Mouse (Mus musculus) frontal cortex, adult (tissue): ENCODE measurements at regions not wholly inside any gene's neighbourhood (a gene's known extent, or its start where the extent isn't known, plus 50 kb on each side); places are given as distances from the start of the nearest gene placed in this dataset.
"Not testable (repeated sequence)": the region's sequence is repeated elsewhere in the genome, so short reads cannot be mapped to it uniquely, and the experiment has no call there.

Experiments
- ATAC-seq: cut with Nextera tagmentation; 2 replicates; pipeline ENCODE4 v1.9.2; 2017; ENCODE audit warnings: mild to moderate bottlenecking, moderate library complexity, mixed read lengths; ENCODE audit not compliant: low TSS enrichment

DNA sequence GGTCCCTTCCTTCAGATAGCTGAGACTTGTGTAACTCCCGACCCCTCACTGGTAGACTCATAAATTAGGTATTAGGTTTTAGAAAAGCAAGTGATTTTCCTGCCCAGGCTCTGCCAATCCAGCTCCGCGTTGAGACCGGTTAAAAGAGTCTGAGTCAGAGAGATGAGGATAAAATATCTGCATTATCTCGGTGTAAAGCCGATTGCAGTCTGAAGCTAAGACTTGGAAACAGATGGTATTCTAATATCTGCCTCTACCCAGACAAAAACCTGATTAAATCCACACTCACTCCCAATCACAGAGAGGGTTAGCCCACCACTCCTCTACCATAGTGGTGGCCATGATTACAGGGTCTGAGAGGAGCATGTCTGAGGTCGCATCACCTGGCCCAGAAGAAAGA lies 276.1 kb upstream of the Jarid2 start:
- no peak for ATAC-seq

DNA sequence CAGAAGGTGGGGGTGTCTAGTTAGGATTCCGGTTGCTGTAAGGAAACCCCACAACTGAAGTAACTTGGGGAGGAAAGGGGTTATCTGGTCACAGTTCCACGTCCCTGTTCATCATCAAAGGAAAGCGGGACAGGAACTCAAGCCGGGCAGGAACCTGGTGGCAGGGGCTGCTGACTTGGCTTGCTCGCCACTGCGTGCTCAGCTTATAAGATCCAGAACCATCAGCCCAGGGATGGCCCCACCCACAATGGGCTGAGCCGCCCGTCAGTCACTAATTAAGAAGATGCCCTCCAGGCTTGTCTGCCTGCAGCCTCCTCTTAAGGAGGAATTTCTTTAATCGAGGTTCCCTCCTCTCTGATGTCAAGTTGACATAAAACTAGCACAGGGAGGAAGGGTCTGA lies 275.1 kb upstream of the Jarid2 start:
- ATAC-seq = no peak

DNA sequence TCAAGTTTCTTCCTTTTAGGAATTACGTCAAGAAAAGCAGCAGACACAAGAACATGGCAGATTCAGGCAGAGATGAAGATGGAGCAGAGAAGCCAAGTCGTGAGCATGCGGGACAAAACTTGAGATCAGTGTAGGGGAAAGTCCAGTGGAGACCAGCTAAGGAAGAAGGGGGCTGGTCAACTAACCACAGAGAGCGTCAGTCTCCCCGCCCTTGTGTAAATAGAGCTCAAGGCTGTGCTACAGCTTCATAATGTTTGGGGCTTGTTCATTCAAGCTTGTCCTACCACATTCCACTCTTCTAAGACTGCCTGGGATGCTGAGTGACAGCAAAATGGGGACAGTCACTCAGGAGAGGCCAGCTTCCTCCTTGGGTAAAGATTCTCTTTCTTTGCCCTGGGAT lies 274.1 kb upstream of the Jarid2 start:
- no peak for ATAC-seq

DNA sequence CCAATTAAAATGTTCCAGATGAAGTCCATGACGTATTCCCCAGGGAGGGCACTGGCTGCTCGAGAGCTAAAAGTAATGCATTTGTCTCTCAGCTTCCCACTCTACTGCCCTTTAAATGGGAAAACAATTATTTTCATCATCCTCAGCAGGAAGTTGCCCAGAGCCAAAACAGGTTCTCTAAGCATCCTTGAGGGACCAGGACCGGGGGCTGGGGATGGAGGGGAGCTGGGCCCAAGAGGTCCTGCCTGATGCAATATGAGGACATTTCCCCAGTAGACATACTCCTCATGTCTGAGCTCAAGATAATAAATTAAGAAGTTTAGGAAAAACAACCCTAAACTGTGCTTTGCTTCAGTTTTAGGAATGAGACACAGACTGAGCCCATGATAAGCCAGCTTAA lies 270.5 kb upstream of the Jarid2 start:
- no peak for ATAC-seq

DNA sequence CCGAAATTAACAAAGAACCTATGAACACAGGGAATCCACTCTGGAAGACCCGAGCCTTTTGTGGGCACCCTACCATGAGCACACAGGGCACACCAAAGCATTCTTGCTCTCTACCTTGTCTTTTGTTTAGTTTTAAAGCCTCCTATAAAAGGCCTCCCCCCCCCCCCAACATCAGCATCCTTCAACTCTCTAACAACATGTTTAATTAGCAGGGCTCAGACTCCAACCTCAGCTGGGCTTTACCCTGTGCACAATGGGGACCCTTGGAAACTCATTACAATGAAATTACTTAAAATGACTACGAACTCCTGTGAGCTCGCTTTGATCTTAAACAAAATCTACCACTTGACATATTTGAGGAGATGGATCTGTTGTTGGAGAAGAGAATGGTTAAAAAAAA lies 270.1 kb upstream of the Jarid2 start:
- no peak for ATAC-seq

DNA sequence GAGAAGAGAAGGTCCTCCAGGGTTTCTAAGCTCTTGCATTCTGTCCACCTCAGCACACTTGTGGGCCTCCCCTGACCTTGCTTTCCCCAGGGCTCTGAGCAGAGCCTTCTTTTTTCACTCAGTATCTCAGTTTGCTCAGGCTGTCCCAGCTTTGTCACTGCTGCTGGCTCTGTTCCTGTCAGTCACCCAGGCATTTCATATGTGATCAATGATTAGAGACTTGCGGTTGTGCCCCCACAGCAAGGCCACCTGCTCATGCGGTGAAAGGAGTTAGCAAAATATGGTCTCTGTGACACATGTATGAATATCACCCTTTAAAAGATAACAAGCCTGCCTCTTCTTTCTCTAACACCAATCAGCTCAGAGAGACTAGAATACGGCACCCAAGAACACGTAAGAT lies 265.6 kb upstream of the Jarid2 start:
- ATAC-seq = no peak

DNA sequence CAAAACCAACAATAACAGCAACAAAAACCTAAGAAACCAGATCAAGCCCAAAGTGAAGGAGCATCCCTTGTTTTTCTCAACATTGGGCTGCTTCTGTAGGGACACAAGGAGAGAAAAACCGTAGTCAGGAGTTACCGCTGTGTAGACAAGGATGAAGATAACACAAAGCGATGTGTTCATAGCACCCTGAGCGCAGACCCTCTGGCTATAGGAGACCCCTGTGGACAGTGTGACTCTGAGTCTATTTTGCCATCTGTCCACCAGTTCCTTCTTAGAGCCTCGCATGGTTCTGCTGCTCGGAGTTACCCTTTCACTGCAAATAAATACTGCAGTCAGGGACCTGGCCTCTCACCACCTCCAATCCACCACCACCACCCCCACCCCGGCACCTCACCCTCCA lies 263.7 kb upstream of the Jarid2 start:
- no peak for ATAC-seq

DNA sequence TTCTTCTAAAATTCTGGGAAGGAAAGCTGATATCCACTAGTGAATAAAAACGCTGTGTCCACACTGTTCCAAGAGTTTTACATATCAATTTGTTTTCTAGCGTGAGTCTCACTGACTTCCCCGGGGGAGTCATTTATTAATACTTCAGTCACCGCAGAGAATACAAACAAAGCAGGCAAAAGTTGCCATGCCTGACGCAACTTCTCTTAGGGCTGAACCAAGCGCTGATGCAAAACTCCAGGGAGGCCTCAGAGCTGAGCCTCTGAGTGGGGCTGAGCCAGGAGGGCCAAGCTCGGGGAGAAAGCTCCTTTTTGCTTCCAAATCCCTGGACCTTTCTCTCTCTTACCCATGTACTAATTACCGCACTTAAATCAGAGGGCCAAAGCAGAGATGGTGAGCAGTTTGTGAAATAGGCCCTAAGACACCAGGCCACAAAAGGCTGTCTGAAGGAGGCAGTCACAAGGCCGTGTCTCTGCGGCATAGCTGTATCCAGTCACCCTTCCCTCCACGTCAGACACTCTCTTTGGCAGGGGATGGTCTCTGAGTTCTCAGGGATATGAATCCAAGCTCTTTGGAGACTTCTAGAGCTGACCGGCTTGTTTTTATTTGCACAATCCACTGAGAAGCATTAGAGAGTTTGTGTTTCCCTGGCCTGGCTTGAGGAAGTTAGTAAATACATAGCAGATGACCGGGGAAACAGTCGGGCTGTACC lies 260.2 kb upstream of the Jarid2 start:
- no peak for ATAC-seq

DNA sequence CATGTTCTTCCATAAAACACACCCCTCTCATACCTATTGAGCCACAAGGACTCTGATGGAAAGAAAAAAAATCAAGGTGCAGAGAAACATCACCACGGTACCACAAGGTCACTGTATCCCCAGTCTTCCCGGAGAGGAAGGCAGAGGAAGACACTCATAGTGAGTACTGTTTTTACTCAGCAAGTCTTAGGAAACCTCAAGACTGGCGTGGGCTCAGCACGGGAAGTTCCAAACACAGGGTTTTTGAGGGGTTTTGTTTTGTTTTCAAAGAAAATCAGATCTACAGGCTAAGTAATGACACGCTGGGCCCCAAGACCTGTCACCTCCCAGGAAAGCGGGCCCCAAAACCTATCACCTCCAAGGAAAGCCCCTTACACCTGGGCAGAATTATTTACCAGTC lies 259.6 kb upstream of the Jarid2 start:
- no peak for ATAC-seq

DNA sequence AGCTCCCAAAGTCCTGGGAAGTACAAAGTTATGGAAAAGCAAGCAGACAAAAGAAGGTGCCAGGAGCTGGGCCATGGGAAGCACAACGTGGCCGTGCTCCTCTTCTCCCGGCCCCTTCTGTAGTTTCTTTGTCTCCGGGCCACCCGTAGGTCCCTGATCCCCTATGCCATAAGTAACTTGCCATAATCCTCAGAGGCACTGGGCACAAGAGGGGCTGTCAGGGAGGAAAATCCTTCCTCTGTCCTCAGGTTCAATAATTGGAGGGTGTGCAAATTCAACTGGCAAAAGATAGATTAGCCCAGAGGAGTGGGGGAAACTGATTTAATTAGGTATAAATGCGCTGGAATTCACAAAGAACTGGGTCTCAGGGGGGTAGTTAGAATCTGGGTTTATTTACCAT lies 256.1 kb upstream of the Jarid2 start:
- ATAC-seq = no peak

DNA sequence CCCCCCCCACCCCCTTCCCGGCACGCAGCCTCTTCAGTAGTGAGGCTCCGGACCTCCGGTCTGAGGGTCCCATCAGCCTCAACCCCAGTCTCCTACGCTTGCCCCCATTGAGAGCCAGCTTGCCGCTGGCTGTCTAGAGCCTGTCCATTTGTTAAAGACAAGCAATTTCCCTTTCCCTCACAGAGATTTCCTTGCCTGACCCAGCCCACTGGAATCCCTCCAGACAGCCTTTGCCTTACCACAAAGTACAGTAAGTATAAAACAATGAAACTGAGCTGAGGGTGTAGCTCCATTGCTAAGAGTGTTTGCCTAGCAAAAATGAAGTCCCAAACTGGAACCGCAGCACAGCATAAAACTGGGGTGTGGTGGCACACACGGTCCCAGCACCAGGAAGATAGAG lies 252.4 kb upstream of the Jarid2 start:
- ATAC-seq = no peak

DNA sequence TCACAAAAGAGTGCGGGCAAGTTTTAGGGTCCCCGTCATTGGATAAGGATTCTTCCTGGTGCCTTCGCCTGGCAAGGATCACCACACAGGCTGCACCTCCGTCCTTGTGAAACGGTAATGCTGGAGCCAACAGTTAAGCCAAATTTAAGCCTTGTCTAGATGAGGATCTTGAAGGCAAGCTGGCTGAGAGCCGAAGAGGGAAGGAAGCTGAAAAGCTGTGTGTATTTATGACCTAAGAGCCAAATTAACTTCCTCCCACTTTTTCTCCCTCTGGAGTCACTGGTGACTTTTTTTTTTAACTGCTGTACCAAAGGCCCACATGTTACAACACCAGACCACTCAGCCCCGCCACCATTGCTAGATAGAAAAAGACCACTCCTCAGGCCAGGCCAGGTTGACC lies 249.1 kb upstream of the Jarid2 start:
- ATAC-seq = no peak

DNA sequence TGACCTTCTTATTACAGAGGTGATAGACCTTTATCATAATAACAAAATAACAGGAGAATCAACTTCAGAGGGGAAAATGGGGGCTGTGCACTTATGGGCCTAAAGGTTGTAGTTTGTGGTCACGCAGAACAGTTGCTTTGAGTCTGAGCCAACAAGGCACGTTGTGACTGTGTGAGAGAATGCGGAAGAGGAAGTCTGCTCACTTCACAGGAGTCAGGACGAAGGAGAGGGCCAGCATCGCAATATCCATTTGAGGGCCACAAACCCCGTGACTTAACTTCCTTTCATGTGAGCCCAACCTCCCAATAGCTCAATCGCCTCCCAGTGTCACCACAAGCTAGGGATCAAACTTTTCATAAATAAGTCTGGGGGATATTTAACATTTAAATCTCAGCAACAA lies 246.6 kb upstream of the Jarid2 start:
- no peak for ATAC-seq

DNA sequence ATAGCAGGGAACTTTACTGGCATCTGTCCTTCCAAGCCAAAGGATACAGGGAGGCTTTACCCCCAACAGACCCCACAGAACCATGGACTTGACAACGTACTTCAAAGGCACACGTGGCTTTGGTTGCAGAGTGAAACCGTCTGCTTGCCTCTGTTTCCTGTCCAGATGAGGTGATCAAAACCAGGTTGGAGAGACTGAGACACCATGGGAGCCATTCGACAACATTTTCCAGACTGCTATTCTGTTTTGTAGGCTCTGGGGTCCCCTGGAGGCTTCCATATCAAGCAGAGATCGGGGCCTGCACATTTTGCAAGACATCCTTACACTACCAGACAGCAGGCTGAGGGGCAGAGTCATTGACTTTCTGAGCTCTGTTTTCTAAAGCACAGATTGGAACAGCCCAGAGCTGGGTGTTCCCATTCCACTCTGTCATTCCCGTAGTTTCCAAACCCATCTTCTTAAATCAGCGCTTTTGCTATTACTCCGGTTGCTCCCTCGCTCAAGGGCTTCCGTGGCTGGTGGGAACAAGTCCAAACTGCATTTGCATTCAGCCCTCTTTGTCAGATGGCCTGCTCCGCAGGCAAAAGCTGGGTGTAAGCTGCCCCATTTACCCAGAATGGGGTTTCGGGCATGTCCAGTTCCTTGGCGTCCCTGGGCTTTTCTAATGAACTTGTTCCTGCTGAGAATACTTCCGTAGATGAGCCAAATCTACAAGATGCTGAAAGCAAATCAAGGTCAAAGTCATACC lies 244.5 kb upstream of the Jarid2 start:
- ATAC-seq = peak; percentile 44; the same call in 1 of the 2 replicates

DNA sequence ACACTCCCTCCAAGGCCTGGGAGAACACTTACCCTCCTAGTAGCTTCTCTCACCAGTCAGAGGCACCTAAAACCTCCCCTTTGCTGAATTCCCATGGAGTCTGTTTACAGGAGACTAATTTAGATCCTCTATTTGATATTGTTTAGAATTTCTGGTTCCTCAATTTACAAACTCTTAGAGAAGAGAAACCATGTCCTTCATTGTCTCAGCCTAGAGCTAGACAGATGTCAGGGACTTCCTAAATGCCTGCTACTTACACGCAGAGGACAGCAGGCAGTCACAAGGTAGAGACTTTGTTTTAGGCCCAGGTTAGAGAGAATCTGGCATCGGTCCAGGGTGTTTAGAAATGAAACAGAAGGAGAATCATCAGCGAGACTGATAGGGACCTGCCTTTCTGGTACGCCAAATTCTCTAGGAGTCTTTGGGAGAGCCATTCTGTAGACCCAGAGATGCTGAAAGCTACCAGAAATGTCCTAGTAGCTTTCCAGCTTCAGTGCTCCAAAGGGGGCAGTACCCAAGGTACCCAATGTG lies 238.3 kb upstream of the Jarid2 start:
- no peak for ATAC-seq

DNA sequence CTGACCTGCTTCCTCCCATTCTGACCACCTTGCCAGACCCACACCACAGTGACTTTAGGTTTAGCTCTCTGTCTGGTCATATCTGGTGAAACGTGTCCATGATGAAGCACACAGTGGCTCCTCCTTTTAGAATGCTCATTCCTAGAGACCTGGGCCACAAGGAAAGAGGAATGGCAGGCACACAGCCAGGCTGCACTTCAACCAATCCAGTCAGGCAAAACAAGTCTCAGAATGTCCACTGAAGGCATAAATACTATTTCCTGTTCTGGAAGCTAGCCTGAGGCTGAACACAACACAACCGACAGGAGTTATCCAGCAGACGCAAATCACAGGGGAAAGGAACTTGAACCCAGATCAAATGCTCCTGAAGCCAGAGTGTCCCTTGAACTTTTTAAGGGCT lies 235.4 kb upstream of the Jarid2 start:
- no peak for ATAC-seq

DNA sequence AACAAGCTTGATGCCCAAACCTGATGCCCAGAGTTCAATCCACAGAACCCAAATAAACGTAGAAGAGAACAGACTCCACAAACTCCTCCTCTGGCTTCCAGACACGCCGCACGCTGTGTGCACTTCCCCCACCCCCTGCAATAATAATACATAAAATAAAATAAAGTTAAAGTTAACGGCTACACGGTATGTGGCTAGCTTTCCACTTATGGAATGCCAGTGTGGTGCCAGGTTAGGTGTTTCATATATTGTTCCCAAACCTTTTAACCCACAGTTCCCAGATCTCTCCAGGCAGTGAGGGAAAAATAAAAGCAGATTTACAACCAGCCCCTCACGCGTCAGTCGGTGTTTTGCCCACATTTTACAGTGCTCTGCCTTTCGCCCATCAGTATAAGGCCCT lies 233.8 kb upstream of the Jarid2 start:
- no peak for ATAC-seq

DNA sequence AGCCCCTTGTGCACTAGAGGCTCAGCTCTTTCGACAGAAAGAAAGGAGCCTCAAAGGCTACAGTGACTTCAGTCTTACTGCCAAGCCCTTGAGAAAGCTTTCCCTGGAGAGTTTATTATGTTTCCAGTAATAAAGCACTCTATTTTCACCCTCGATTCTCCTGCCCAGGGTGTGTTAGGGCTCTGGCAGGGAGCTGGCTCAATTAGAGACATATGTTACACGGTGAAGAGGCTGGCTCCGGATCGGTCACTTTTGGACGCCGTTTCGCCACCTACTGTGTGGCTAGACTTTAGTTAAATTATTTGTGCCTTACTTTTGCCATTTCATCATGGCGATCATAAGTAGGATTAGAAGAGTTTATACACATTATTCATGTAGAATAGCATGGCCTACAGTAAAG lies 232.7 kb upstream of the Jarid2 start:
- no peak for ATAC-seq

DNA sequence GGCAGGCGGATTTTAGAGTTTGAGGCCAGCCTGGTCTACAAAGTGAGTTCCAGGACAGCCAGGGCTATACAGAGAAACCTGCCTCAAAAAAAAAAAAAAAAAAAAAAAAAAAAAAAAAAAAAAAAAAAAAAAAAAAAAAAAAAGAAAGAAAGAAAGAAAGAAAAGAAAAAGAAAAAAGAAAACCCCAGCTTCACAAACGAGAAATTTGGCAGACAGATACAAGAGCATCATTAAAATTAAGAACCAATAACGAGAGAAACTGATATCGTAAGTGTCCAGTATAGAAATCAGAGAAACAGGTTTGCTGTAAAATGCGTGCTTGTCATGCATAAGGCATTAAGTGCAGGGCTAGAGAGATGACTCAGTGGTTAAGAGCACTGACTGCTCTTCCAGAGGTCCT lies 228.4 kb upstream of the Jarid2 start:
- ATAC-seq = not testable (repeated sequence)

DNA sequence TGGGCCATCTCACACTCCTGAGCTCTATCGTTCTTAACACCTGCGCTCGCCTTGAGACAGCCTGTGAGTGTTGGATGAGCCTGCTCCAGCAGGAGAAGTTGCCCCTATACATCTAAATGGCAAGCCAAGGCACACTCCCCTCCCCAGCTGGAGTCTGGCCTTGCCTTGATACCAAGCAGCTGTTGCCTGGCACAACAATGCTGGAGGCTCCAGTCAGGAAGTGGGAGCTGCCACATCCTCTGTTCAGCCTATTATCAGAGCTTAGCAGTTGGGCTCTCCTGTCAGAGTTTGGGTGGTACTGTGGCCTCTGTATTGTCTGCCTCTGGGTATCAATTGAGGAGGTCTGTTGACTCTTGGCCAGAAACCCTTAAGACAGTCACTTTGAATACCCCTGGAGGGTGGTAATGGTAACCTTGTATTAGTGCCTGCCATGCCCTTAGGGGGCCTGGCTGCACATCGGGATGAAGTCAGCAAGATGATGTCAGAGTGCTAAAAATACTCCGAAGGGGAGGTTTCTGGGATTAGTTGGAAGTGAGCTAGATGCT lies 227.4 kb upstream of the Jarid2 start:
- no peak for ATAC-seq

DNA sequence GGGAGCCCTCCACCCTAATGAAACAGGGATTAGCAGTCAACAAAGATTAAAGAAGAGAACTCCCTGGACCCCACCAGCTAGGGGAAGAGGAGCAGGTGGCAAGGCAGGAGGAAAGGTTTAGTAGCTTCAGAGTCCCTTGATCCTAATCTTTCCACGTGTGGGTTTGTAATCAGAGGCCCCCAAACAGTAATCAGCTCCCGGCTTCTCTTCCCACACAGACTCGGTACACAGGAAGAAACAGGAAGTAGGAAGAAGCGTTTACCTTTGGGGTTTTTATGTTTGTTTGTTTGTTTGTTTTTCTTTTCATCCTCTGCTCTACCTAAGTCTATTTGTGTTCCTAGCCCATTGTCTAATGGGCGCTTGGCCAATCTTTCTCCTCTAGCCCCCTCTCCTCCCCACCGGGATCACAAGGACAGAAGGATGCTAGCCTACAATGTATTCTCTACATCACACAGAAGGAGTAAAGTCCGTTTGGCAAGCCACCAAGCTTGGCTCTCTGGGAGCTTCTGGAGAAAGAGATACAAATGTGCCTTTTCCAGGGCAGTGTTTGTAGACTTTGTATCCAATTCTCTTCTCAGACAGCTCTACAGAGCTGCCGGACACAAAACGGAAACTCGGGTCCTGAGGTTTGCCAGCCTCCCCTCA lies 226.5 kb upstream of the Jarid2 start:
- ATAC-seq = no peak

DNA sequence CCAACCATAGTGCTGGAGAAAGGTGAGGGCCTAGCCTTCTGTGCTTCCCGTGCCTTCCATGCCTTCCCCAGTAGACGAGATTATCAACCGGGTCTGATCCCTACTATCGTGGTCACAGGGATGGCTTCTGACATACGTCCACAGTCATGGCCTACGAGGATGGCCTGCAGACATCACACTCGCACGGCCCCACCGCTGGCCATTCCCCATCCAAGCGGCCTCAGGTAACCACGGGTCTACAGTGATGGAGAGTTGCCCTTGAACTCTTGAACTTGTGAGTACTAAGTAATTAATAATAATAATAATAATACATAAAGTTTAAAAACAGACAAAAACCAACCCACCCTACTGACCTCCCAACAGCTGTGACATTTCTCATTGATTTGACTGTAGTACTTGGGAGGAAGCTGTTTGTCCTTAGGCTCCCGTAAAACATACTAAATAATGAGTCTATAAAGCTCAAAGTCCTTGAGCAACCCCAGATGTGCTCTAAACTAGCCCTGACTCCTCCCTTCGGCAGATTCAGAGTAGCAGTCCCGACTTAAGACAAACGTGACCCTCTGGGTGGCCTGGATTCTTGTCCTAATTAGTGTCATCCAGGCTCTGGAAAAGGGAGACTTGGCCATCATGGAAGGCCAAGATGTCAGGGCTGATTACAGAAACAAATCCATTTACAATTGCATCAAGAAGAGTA lies 225.9 kb upstream of the Jarid2 start:
- no peak for ATAC-seq
